Mouse (Mus musculus) stomach, postnatal 0 days (tissue): ENCODE results near the gene Cadps.

Source experiments
- CTCF ChIP-seq: IDR thresholded peaks from 2 replicates; pipeline ENCODE4 v1.5.1; 2016; ENCODE audit warnings: antibody characterized with exemption, low read depth, mild to moderate bottlenecking, moderate library complexity
- EP300 ChIP-seq: optimal IDR thresholded peaks from 2 replicates; pipeline ENCODE3; 2016; ENCODE audit warnings: antibody characterized with exemption

DNA sequence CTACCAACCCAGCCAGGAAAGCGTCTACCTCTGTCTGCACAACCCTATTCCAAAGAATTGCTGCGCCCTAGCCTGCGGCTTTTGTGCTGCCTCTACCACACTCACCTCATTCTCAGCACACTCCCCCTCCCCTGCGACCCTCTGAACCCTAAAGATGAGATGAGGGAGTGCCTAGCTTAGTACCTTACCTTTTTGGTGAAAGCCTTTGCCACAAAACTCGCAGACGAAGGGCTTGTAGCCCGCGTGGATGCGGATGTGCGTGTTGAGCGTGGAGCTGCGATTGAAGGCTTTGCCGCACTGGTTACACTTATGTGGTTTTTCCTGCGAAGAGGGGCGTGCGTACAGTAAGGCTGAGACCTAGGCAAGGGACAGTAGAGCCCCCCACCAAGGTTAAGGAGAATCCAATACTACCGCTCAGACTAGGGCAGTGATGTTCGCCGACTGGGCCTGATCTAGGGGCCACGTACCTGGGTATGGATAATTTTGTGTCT lies 479.4 kb downstream of the Cadps start:
- TF ChIP-seq EP300 (no peak), CTCF (no peak)
